Mouse (Mus musculus) kidney, adult 11 months (tissue): ENCODE measurements at regions not wholly inside any gene's neighbourhood (a gene's known extent, or its start where the extent isn't known, plus 50 kb on each side); places are given as distances from the start of the nearest gene placed in this dataset.
A peak's percentile ranks its signal among the peaks of the same experiment; 100 is the strongest.

ENCODE experiments used
- DNase-seq: peaks from one replicate; pipeline ENCODE4 v3.0.0; 2022

- no peak for DNase-seq
These were observed 128.8 kb upstream of the Ubr2 start for GRCm38 (mm10) chr17:47139171-47139617.

DNA sequence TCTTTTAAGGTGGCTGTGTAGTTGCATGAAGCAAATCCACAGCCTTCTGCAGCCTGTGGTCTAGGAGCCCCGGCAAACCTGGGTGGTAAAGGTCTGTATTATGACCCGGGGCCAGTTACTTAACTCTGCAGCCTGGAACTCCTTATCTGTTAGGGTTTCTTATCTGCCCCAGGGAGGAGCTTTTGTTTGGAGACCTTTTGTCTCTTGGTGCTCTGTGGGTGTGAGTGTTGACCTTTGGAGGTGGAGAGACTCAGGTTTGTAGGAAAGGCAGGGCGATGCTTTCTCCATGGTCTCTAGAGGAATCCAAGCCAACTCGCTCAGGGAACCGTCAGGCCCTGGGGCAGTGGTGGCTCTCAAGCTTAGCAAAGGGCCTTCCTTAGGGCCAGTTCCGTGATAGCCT, 127.8 kb upstream of the Ubr2 start:
- no peak for DNase-seq

GRCm38 (mm10) chr17:47135391-47135790, 125.0 kb upstream of the Ubr2 start:
- peak; percentile 19 for DNase-seq

DNA sequence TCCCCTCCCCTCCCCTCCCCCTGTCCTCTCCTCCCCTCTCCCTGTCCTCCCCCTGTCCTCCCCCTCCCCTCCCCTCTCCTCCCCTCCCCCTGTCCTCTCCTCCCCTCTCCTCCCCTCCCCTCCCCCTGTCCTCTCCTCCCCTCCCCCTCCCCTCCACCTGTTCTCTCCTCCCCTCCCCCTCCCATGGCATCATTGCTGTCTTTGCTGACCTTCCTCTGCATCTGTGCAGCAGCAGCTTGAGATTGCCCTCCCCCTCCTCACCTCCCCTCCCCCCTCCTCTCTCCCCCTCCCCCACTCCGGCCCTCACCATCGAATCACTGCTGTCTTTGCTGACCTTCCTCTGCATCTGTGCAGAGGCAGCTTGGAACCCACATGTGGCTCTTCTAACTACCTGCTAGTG, 123.4 kb upstream of the Ubr2 start:
- no peak for DNase-seq

DNA sequence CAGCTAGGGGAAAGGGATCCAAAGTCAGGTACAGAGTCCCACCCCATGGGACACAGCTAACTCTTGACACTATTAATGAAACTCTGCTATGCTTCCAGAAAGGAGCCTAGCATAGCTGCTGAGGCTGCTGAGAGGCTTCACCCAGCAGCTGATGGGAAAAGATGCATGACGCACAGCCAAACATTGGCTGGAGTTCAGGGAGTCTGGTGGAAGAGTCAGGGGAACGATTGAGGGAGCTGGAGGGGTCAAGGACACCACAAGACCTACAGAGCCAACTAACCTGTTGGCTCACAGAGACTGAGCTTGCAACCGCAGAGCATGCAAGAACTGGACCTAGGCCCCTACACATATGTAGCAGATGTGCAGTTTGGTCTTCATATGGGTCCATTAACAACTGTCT, 117.2 kb upstream of the Ubr2 start:
- no peak for DNase-seq

GRCm38 (mm10) chr17:47123576-47123975, 113.2 kb upstream of the Ubr2 start:
- no peak for DNase-seq

DNA sequence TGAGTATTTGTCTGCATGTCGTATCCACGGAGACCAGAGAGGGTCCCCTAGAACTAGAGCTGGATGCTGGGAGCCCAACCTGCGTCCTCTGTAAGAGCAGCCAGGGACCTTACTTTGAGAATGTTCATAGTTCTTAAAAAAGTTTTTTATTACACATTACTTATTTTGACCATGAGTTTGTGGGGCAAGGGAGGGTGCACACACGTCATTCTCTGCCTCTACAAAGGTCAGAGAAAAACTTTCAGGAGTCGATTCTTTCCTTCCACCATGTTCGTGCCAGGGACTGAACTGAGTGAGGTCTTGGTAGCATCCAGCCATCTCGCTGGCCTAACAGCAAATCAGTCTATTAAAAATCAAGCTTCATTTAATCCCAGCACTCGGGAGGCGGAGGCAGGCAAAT, 111.9 kb upstream of the Ubr2 start:
- DNase-seq: no peak

DNA sequence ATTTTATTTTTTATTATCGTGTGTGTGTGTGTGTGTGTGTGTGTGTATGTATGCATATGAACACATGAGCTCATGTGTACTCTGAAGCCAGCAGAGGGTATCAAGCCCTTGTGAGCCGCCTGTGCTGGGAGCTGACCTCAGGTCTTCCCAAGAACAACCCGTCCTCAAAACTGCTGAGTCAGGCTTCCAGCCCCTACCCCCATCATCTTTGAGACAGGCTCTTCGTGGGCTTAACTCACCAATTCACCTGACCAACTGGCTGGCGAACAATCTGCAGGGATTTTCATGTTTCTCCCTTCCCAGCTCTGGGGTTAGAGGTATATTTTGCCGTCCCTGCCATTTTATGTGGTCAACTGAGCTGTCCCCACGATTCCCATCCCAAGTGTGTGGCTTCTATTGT, 107.7 kb upstream of the Ubr2 start:
- DNase-seq: no peak

DNA sequence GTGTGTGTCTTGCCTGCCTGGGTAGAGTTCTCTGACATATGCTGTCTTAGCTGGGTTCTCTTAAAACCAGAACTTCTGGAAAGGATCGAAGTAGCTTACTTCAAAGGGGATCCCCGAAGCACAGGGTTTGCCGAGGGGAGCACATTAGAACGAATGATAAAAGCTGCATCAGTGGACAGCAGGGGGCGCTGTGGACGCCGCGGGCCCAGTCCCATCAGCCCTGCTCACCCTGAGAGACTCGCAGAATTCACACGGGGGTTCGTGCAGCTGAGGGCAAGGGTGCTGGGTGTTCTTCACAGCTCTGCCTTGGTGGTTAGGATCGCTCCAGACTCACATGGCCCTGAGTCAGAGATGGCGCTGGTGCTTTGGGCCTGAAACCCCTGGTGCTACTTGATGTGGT, 105.4 kb upstream of the Ubr2 start:
- no peak for DNase-seq

- no peak for DNase-seq
These were observed 104.8 kb upstream of the Ubr2 start for GRCm38 (mm10) chr17:47115141-47115540.

- DNase-seq: no peak
These were observed 104.4 kb upstream of the Ubr2 start for GRCm38 (mm10) chr17:47114736-47115135.

- no peak for DNase-seq
These were observed 102.3 kb upstream of the Ubr2 start for GRCm38 (mm10) chr17:47112556-47113225.

- no peak for DNase-seq
These were observed 100.5 kb upstream of the Ubr2 start for GRCm38 (mm10) chr17:47110836-47111235.

DNA sequence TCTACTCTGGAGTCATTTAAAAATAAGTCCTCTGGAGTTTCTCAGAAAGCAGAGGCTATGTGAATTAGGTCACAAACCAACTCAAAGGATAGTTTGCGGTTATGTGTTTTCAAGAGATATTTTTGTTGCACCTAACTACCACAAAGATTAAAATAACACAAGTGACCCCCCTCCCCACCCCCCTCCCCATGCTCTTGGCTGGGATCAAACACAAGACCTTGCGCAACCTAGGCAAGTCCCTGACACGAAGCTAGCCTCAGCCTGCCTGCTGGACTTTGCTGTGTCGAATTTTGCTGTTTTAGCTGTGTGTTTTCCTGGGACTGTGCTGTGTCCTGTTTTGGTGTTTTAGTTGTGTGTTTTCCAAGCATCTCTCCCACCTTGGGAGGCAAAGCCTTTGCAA, 94.0 kb upstream of the Ubr2 start:
- no peak for DNase-seq

DNA sequence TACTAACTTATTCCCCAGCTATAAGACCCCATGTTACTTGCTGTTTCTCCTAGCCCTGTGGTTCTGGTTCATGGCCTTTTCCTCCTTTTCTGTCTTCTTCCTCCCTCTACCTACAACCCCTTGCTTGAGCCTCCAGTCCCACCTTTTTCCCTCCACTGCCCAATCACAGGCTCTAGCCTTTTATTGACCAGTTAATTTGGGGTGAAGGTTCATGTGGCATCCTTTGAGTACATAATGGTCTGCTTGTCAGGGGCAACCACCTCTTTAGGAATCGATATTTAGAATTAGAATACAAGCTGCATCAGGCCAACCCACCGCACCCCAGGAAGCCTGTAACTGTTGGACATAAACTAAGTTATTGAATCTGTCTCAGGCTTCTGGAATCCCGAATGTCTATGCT, 84.8 kb upstream of the Ubr2 start:
- DNase-seq: no peak

DNA sequence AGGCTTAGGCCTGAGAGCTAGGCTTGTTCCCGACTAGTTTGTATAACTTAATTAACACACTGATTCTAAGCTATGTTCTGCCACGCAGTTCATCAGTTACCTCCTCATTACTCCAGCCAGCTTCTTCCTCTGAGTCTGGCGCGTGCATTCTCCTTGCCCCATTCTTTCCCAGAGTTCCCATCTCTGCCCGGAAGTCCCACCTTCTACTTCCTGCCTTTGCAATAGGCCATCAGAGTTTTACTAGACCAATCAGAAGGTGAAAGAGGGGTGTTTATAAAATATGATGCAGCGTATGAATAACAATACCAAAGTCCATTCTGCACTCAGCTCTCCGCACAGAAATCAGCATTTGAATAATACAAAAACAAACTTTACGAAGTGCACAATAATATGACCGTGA, 81.7 kb upstream of the Ubr2 start:
- no peak for DNase-seq

DNA sequence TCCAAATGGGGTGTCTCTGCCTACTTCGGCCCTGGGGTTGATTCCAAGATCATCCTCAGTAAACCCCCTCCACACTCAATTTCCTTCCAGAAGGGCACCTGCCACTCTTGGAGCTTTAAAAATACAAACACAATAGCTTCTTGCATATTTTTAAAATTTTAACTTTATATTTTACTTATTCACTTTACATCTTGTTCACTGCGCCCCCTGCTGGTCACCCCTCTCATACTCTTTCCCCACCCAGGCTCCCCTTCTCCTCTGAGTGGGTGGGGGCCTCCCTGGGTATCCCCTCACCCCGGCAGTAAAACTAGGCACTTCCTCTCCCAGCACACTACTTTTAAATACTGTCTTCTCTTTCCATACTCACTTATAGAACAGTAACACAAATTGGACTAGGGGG, 79.4 kb upstream of the Ubr2 start:
- no peak for DNase-seq

GRCm38 (mm10) chr17:47069206-47069605, 58.9 kb upstream of the Ubr2 start:
- DNase-seq: no peak

GRCm38 (mm10) chr17:47065307-47065901, 55.0 kb upstream of the Ubr2 start:
- DNase-seq: peak; percentile 53

DNA sequence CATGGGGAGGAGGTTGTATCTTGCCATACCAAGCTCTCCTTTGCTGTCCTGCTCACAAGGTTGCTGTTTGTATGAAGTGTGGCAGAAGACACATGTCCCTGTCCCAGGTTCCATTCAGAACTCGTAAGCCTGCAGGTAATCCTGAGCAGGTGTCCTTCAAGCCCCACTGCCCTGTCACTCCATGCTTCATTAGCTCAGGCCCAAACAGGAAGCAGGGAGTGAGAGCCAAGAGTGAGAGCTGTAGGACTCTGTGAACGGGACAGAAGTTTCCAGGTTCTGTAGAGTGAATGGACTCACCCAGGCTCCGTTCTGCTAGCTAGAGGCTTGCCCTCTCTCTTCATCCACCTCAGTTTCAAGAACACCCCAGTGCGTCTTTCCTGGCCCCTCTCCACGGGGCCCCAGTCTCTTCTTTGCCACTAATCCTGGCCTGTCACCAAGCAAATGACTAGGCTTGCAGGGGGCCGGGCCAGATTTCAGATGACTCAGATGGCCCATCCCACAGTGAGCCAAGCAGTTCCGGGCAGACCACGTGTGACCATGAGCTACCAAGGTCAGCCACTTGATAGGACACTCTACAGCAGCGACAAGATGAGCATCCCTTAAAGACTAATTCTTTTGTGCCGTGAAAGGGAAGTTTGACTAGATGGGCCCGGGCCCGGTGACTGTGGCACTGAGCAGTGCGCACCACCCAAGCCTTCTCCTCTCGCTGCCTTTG, 54.4 kb upstream of the Ubr2 start:
- peak; percentile 53 for DNase-seq

- DNase-seq: no peak
These were observed 53.6 kb upstream of the Ubr2 start for GRCm38 (mm10) chr17:47064006-47064405.

GRCm38 (mm10) chr17:47061031-47061620, 50.8 kb upstream of the Ubr2 start:
- DNase-seq: peak; percentile 46
